Mouse (Mus musculus) adrenal gland, postnatal 4 days (tissue): ENCODE data around the gene Padi1. TPM values are rescaled to one million over a fixed set of nuclear protein-coding genes. Genes with fewer than 3 reads are reported as not detected.

Source experiments
- DNase-seq, 2 experiments: peaks; one replicate each; pipeline ENCODE4 v3.0.0; 2021 to 2022; ENCODE audit warnings: low spot score in 2 of 2, mixed read lengths in 2 of 2
- total RNA-seq, 2 experiments: library from RNA; stranded (reverse); gene quantifications; 2 replicates each; pipeline ENCODE4 v1.2.3; 2021

Gene Padi1
- total RNA-seq, 2 experiments from 2014 or later: not detected

DNA sequence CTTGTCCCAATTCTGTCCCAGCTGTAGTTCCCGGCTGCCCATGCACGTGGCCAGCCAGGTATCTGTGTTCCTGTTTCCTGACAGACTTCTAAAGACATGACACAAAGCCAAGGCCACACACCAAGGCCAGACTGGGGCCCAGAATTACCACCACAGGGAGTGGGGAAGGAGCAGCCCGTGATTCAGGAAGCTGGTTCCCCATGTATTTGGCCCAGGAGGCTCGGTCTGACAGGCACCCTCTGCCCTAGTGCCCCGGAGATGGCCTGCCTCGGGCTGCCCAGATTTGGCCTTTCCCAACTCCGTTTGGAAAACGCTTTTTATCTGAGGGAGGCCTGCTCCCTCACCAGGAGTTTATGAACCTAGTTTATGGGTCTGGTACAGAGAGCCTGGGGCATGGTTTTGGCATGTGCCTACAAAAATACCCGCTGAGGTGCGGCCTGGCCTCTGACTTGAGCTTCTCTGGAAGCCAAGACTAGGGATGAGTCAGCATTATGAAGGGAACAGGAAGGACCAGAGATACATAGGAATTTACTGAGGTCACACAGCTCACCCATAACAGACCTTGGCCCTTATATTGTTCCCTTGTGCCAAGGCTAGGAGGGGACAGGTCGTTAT lies 16.6 kb upstream of the Padi1 start:
- DNase-seq: no peak

- DNase-seq: no peak
These were observed 15.2 kb upstream of the Padi1 start for GRCm38 (mm10) chr4:140860767-140861147.

- DNase-seq: no peak
These were observed 14.7 kb upstream of the Padi1 start for GRCm38 (mm10) chr4:140860125-140860766.

DNA sequence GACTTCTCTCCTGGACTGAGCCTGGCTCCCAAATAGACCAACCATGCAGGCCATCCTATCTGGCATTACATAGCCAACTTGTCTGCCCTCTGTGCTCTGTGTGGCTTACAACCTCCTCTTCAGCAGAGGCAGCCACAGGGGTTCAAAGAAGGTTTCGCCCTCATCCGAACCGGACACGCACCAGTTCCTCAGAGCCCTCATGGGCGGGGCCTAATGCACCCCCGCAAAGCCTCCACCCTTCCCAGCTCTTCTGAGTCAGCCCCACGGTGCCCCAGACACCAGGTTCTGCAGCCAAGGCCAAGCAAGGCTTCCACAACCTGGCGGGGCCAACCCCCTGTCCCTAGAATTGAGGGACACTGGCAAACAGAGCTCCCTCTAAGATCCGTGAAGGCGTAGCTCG lies 13.7 kb upstream of the Padi1 start:
- no peak for DNase-seq

- no peak for DNase-seq
These were observed 12.2 kb upstream of the Padi1 start for GRCm38 (mm10) chr4:140857813-140858212.

GRCm38 (mm10) chr4:140857041-140857440 lies 11.5 kb upstream of the Padi1 start:
- no peak for DNase-seq

- no peak for DNase-seq
These were observed 9.6 kb upstream of the Padi1 start for GRCm38 (mm10) chr4:140855151-140855550.

GRCm38 (mm10) chr4:140854455-140854864 lies 8.9 kb upstream of the Padi1 start:
- no peak for DNase-seq

DNA sequence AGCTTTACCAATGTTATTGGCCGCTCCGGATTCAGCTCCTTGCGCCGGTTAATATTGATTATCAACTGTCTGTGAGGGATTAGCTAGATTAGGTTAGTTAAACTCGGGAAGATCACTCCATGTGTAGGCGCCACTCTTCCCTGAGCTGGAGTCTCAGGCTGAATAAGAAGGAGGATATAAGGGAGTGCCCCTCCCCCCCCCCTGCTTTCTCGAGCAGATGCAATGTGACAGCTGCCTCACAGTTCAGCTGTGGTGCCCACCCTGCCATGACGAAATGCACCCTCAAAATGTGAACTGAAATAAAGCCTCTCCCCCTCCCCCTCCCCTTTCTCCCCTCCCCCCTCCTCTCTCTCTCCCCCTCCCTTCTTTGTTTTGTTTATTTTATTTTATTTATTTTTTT lies 8.0 kb upstream of the Padi1 start:
- no peak for DNase-seq

DNA sequence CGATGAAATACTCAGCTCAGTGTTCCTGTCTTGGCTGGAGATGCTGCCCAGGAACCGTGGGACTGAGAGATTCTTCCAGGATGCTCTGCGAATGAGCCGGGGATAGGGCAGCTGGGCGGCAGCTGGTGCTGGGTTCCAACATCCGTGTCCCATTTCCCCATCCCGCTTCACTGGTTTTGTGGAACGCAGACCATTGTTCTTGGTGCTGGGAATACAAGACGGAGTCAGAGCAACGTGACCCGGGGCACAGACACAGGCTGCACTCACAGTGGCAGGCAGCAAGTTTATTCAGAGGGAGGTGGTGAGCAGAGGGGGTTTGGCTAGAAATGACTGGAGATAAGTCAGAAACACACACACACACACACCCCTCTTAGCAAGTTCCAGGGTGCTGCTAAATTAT lies 3.7 kb upstream of the Padi1 start:
- DNase-seq: no peak

DNA sequence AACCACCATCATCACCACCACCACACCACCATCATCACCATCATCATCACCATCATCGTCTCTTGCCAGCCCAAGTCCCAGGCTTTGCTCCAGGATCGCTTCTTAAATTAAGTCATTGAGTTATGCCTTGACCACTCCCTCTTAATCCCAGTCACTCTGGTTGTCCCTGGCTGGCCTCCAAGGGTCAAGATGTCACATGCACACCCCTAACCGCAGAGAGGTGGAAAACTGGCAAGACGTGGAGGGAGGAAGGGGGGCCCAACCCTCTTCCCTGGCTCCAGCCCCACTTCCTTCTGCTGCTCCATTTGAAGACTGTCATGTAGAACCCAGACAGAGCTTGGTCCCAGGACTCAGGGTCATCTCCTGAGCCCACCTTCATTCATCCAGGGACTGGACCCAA lies 587 bp downstream of the Padi1 start:
- no peak for DNase-seq

GRCm38 (mm10) chr4:140843670-140844280 lies 1.8 kb downstream of the Padi1 start:
- no peak for DNase-seq

GRCm38 (mm10) chr4:140842909-140843308 lies 2.7 kb downstream of the Padi1 start:
- DNase-seq: no peak

DNA sequence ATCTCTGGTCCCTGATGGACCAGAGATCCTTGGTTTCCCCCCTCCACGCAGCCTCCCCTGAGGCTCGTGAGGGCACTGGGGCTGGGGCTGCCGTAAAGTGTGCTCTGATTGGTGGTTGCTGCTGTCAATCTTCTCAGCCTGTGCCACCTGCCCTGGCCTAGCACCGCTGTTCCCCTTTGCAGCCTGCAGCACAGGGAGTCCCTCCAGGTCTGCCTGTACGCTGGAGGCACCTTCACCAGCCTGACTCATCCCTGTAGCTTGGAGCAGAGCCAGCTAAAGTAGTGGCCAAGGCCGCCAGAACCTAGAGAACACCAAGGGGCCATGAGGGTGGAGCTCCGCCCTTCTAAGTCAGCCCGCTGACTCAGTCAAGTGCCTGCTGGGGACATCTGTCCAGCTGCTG lies 7.7 kb downstream of the Padi1 start:
- DNase-seq: peak; percentile 21 to 66

DNA sequence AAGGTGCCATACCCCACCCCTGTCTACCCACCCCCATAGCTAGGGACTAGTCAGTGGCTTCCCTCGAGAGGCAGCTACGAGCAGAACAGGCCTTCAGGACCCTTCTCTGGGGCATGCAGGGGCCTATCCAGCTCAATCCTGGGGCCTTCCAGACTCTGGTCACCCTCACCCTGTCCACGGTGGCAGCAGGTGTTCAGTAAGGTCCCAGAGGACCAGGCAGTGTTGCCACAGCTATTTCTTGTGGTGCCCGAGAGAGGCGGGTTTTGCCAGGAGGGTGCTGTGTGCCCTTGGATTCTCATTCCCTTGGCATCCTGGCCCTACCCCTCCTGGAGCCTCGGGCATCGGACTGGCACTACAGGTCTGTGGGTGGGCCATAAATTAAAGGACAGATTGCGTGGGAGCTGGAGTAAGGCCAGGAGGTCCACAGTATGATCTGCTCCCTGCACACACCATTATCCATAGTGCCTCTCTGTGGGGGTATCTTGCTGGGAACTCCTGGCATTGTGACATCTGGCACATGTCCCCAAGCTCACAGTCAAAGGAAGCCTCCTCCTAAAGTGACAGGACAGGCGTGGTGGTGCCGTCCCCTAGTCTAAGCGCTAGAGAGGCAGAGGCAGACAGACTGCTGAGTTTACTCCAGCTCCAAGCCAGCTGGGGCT lies 9.2 kb downstream of the Padi1 start:
- no peak for DNase-seq

DNA sequence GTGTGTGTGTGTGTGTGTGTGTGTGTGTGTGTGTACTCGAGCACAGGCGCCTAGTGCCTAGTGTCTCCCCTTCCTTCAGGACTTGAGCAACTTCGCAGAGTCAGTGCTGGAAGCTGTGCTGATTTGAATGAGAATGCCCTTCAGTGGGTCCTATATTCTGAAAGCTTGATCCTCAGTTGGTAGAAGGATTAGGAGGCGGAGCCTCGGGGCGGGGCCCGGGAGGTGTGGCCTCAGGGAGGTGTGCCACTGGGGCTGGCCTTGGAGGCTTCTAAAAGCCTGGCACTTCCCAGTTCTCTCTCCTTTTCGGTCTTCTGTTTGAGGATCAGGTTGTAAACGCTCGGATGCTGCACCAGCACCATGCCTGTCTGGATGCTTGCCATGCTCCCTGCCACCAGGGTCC lies 9.9 kb downstream of the Padi1 start:
- no peak for DNase-seq

DNA sequence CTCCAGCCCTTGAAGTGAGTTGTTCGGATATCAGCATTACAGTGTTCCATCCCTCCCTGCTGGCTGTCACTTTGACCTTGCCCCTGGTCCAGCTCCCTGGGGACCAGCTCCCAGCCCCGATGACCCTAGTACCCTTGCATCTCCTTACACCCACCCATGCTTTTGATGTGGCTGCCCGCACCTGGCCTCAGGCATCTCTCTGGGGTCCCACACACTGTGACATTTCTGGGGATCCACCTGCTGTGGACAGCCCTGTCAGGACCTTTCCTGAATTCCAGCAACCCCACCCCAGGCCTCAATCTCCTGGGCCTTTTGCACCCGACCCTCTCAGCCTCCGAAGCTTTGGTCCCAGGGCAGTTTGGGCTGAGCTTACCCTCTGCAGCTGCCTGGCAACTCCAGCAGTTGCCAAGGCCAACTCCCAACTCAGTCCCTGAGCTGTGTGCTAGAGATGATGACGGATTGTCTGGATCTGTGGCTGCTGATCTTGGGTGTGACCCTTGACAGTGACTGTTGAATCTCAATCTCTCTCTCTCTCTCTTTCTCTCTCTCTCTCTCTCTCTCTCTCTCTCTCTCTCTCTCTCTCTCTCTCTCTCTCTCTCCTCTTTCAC lies 11.1 kb downstream of the Padi1 start:
- DNase-seq: no peak

- DNase-seq: no peak
These were observed 12.8 kb downstream of the Padi1 start for GRCm38 (mm10) chr4:140832821-140833220.

GRCm38 (mm10) chr4:140831808-140832207 lies 13.8 kb downstream of the Padi1 start:
- DNase-seq: no peak

- DNase-seq: no peak
These were observed 18.3 kb downstream of the Padi1 start for GRCm38 (mm10) chr4:140827237-140827636.

GRCm38 (mm10) chr4:140825942-140826341 lies 19.6 kb downstream of the Padi1 start:
- DNase-seq: no peak

GRCm38 (mm10) chr4:140821988-140822387 lies 23.6 kb downstream of the Padi1 start:
- DNase-seq: no peak
